Mouse (Mus musculus): ENCODE results near the gene Simc1. TPM values are rescaled to one million over a fixed set of nuclear protein-coding genes. Genes with fewer than 3 reads are reported as not detected.

Gene Simc1
- total RNA-seq, 2 experiments from 2014 or later = 1.5 to 3.4 TPM

DNA sequence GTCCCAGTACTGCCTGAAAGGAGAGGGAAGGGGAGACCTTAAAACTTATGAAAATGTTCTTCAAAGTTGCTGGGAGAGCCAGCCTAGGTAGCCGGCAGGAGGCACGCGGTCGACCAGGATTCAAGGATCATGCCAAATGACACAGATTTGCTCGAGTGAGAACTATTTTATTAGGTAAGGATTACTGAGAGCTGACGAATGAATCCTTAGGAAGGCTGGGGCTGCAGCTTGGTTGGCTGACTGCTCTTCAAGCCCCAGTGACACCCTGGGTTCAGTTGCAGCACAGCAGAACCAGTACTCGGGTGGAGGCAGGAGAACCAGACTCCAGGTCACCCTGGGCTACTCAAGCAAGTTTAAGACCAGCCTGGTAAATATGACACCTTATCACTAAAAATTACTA lies 44.5 kb downstream of the Simc1 start:
- no peak for DNase-seq

DNA sequence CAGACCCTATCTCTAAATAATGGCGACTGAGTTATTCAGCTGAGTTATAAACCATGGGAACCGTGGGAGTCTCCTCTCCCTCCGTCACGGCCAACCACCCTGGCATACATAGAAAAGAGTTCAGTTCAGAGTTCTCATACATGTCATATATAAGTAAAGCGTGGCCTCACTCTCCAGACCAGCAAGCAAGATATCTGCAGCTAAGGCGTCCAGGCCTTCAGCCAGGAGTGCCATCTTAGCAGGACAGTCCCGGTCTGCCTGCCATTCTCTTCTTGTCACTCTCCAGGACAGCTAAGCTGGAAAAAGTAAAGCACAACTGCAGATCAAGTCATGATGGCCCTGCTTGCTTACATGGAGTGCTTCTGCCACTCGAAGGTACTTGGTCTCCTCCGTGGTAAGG lies 52.6 kb downstream of the Simc1 start:
- no peak for DNase-seq

DNA sequence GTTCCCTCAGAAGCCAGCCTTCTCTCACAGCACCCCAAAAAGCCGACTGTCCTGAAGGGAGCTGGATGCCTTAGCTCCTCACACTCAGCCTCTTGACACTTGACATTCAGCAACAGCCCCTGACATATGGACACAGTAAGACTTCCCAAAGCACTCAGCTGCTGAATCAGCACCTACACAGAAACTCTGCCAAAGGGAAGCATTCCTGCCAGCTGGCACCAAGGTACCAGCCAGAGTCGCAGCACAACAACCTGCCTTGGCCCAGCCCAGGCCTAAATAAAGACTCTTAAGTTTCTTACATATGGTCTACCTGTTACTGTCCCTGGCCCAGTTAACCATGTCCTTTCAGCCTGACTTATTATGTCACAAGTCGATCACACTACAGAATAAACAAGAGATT lies 53.2 kb downstream of the Simc1 start:
- peak; percentile 70 to 73 for DNase-seq

GRCm38 (mm10) chr13:54557652-54558051 lies 54.1 kb downstream of the Simc1 start:
- DNase-seq = no peak

GRCm38 (mm10) chr13:54559656-54560055 lies 56.1 kb downstream of the Simc1 start:
- DNase-seq = no peak

DNA sequence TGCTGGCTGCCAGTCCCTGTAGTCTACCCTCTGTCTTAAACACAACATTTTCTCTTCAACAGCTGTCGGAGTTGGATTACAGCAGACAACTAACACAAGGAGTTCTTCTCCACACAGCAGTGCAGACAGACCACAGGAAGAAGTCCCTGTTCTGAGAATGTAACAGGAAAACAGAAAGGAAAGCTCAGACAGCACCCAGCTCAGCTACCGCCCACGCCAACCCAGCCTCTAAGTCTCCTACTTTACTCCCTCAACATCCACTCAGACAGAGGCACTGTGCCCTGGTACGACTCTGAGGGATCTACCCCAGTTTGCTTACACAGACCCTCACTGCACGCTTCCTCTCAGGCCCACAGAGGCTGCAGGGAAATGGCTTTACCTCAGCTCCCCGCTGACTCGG lies 57.0 kb downstream of the Simc1 start:
- no peak for DNase-seq

- DNase-seq = no peak
Observed at GRCm38 (mm10) chr13:54562562-54562961, 59.0 kb downstream of the Simc1 start.

- no peak for DNase-seq
Observed at GRCm38 (mm10) chr13:54564232-54565200, 60.9 kb downstream of the Simc1 start.

- peak; percentile 95 to 99 for DNase-seq
Observed at GRCm38 (mm10) chr13:54565201-54565581, 61.6 kb downstream of the Simc1 start, which contains the start of gene 4833439L19Rik. 4833439L19Rik (minus strand) TSS chr13:54565435.

GRCm38 (mm10) chr13:54565594-54566345 lies 62.2 kb downstream of the Simc1 start:
- DNase-seq = peak in 1 of 2 experiments; percentile 62

GRCm38 (mm10) chr13:54568380-54568779 lies 64.8 kb downstream of the Simc1 start:
- no peak for DNase-seq

DNA sequence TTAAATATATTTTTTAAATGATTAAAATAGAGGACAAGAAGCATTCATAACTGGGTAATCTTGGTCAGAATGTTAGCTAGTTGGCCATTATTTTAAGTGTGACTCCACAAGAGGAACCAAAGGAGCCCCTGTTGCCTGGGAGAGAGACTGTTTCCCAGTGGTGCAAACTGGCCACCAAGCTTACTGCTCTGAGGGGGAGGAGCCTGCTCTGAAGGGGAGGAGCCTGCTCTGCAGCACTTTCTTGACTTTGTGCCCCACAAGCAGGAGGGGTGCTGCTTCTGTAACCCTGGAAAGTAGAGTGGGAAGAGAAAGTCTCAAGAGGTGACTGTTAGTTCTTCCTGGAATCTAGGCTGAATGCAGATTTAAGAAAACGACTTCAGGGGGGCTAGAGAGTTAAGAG lies 65.7 kb downstream of the Simc1 start:
- no peak for DNase-seq

- no peak for DNase-seq
Observed at GRCm38 (mm10) chr13:54570736-54571135, 67.2 kb downstream of the Simc1 start.

- DNase-seq = no peak
Observed at GRCm38 (mm10) chr13:54571637-54572036, 68.1 kb downstream of the Simc1 start.

DNA sequence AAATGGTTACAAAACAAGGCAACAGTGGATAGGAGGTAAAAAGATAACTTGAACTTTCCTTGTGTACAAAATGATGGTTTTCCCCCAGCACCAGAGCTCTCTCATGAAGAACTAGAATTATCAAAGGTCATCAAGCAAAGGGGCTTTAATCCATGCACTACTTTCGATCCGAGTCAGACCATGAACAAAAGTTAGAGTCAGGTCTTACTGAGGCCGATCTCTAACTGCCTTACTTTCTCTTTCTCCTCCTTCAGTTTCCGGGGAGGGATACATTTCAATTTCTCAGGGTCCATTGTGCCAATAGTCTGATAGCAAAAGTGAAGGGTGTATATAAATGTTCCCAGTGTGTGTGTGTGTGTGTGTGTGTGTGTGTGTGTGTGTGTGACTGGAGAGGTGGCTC lies 69.0 kb downstream of the Simc1 start:
- no peak for DNase-seq

DNA sequence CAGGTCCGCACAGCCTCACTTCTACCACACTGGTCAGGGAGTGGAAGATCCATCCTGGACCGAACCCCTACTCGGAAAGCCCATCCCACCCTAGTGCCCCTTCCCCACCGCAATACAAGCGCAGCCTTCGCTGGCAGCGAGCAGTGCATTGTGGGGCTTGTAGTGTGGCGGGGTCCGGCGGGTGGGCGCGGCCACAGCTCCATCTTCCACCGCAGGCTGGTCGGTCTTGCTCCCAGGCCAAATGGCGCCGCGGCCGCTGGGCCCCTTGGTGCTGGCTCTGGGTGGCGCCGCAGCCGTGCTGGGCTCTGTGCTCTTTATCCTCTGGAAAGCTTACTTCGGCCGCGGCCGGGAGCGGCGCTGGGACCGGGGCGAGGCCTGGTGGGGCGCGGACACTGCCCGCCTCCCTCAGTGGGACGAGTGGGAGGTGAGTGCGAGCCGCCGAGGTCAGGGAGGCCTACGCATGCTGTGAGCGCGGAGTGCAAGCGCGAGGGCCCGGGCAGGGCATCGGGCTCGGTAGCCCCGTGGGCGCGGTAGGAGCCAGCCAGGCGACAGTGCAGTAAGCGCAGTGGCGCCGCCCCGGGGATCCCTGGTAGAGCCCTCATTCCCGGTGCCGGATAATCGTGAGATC lies 71.4 kb downstream of the Simc1 start, which contains the start of gene Arl10:
TSS of gene Arl10 (plus strand) at position 162 of the 628 bp plus-strand sequence.
- DNase-seq = peak; percentile 85 to 87

- no peak for DNase-seq
Observed at GRCm38 (mm10) chr13:54575489-54575888, 71.9 kb downstream of the Simc1 start.

DNA sequence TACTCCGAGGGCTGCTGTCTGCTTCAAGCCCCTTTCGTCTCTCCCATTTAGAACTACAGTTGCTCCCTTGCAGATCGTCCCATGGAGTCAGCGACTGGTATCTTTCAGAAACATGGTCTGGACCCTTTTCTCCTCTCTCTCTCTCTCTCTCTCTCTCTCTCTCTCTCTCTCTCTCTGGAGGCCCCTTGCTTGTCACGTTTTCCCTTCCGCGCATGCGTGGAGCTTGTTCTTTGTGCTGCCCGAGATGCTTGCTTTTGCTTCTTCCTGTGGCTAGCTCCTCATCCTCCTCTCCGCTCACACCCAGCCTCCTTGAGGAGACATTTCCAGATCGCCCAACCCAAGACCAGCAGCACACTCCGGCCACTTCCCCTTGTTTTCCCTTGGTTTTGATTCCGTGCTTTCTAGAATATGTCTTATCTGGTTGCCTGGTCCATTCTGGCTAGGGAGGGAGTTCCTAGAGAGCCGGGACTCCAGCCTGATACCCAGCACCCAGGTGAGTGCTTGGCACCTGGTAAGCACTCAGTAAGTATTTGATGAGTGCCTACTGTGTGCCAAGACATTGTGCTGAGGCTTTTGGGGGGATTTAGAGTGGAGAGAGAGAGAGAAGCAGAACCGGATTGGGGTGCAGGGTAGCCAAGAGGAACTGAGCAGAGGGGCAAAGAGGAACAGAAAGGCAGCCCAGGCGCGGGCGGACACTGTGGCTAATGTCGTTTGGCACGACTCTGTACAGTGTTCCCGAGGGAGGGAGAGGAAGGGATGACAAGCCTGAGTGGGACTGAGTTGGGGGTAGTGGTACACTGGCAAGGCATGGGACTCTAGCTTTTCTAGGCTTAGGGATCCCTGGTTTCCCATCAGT lies 74.3 kb downstream of the Simc1 start:
- peak in 1 of 2 experiments; percentile 63 for DNase-seq

- no peak for DNase-seq
Observed at GRCm38 (mm10) chr13:54581385-54581784, 77.8 kb downstream of the Simc1 start.

GRCm38 (mm10) chr13:54582126-54582525 lies 78.5 kb downstream of the Simc1 start:
- DNase-seq = no peak

DNA sequence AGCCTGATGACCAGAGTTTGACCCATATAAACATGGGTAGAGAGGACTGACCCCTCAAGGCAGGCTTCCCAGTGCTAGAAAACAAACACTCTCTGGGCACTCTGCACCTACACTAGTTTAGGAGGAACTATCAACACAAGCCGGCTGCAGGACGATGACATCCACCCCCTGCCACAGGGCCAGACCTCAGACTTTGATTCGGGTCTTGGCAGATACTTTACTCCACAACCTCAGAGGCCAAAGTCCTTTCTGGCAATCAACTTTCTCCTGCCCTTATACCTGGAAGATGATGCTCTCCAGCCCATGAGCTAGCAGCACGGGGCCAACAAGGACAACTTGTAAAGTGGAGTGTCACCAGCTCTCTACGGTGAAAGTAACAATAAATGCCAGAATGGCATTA lies 79.3 kb downstream of the Simc1 start:
- no peak for DNase-seq

DNA sequence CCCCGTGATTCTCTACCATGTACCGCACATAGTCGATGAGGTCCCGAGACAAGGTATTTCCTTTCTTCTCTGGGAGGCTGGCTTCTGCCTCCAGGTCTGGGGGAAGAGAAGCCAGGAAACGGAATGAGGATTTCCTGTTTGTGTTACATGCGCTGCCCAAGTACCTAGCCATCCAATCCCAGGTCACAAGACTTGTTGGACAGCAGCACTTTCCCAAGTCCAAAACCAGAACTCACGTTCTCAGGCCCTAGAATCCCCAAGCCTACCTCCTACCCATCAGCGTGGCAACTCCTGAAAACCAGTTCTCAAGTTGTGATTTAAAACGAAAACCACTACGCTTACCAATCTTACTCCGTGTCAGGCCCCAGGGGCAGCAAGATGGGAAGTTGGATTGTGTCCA lies 82.3 kb downstream of the Simc1 start:
- DNase-seq = no peak

All from heart, adult 18-20 months (tissue).